Mouse (Mus musculus) G1E (cell line): ENCODE results near the gene Tmem52b. TPM values are rescaled to one million over a fixed set of nuclear protein-coding genes. Genes with fewer than 3 reads are reported as not detected.

ENCODE experiments used
- ATAC-seq: 2 replicates; pipeline ENCODE4 v1.8.0; 2016; ENCODE audit warnings: mild to moderate bottlenecking; ENCODE audit not compliant: insufficient number of reproducible peaks, poor library complexity, low FRiP score, severe bottlenecking; ENCODE audit errors: extremely low read depth
- DNase-seq: peaks from one replicate; pipeline ENCODE4 v3.0.0; 2012; ENCODE audit warnings: low spot score
- H3K27me3 ChIP-seq: 2 replicates; pipeline ENCODE4 v1.6.1; 2012; ENCODE audit warnings: mild to moderate bottlenecking, low read length, inconsistent platforms; ENCODE audit not compliant: insufficient read depth
- H3K36me3 ChIP-seq: replicated peaks from 2 replicates; pipeline ENCODE3; 2012; ENCODE audit warnings: mild to moderate bottlenecking, inconsistent platforms
- H3K4me1 ChIP-seq: 2 replicates; pipeline ENCODE4 v1.6.1; 2012; ENCODE audit warnings: low read depth, low read length, inconsistent platforms, mixed read lengths; ENCODE audit not compliant: insufficient read depth
- H3K4me3 ChIP-seq: 2 replicates; pipeline ENCODE4 v1.5.1; 2012; ENCODE audit warnings: low read depth, mild to moderate bottlenecking, inconsistent platforms, low read length, moderate library complexity, mixed read lengths
- H3K9me3 ChIP-seq: replicated peaks from 2 replicates; pipeline ENCODE4 v1.6.1; 2012; ENCODE audit warnings: inconsistent platforms
- CTCF ChIP-seq: IDR thresholded peaks from 2 replicates; pipeline ENCODE4 v1.5.1; 2012; ENCODE audit warnings: low read depth, low read length, inconsistent platforms, mixed read lengths
- GATA1 ChIP-seq: IDR thresholded peaks from 2 replicates; pipeline ENCODE4 v1.6.1; 2012; ENCODE audit warnings: borderline replicate concordance, low read length, inconsistent platforms, mixed read lengths
- GATA2 ChIP-seq: IDR thresholded peaks from 2 replicates; pipeline ENCODE4 v1.6.1; 2012; ENCODE audit warnings: low read depth, low read length, inconsistent platforms, borderline replicate concordance
- POLR2AphosphoS5 ChIP-seq: IDR thresholded peaks from 2 replicates; pipeline ENCODE4 v1.6.1; 2012; ENCODE audit warnings: low read depth, low read length, inconsistent platforms; ENCODE audit not compliant: insufficient replicate concordance
- TAL1 ChIP-seq: conservative IDR thresholded peaks from 2 replicates; pipeline ENCODE4 v1.6.1; 2012; ENCODE audit warnings: low read depth, low read length, inconsistent platforms, mixed read lengths
- polyA plus RNA-seq: library from polyadenylated mRNA; stranded (reverse); fragments of >175 nt; gene quantifications from 2 replicates; pipeline ENCODE4 v1.2.3, GENCODE M21; 2012
- total RNA-seq, 2 experiments: library from RNA; stranded (forward) in 1 of 2; stranded (reverse) in 1 of 2; fragments of 200-1000 nt in 1 of 2; fragments of >200 nt in 1 of 2; fragmentation: Nextera tagmentation in 1 of 2; gene quantifications; 2 replicates each; pipeline ENCODE4 v1.2.3; 2014 to 2017

The Tmem52b gene
- total and polyA plus RNA-seq, 3 experiments, result 0.05 TPM; not detected in 2

GRCm38 (mm10) chr6:129548009-129548408 is 35.7 kb downstream of the Tmem52b start:
- TF ChIP-seq POLR2AphosphoS5 (no peak), GATA1 (no peak), GATA2 (no peak), TAL1 (no peak), CTCF (no peak)
- no peak for DNase-seq
- peaks cover 3% of the 10 kb centered on the region; the same call in 1 of the 2 replicates for H3K27me3 ChIP-seq
- no peak for ATAC-seq
- no peak overlapping the region for H3K4me3 ChIP-seq
- peaks cover 13% of the 10 kb centered on the region for H3K36me3 ChIP-seq
- H3K9me3 ChIP-seq, result no peaks in the 10 kb centered on the region
- peaks cover 6% of the 10 kb centered on the region; the same call in 1 of the 2 replicates for H3K4me1 ChIP-seq

GRCm38 (mm10) chr6:129557298-129558023 is 45.1 kb downstream of the Tmem52b start:
- DNase-seq (no peak), ATAC-seq (no peak)
- H3K4me1 ChIP-seq, result no peaks in the 10 kb centered on the region
- H3K27me3 ChIP-seq, result peaks cover 13% of the 10 kb centered on the region; the same call in 1 of the 2 replicates
- no peak overlapping the region for H3K4me3 ChIP-seq
- no peak for TF ChIP-seq TAL1
- H3K36me3 ChIP-seq, result no peaks in the 10 kb centered on the region
- H3K9me3 ChIP-seq, result no peaks in the 10 kb centered on the region

GRCm38 (mm10) chr6:129558946-129559640 is 46.7 kb downstream of the Tmem52b start:
- no peaks in the 10 kb centered on the region for H3K4me1 ChIP-seq
- ATAC-seq, result peak; percentile 93
- no peaks in the 10 kb centered on the region for H3K36me3 ChIP-seq
- H3K27me3 ChIP-seq, result peaks cover 11% of the 10 kb centered on the region
- TF ChIP-seq POLR2AphosphoS5, result no peak
- no peak for TF ChIP-seq GATA2
- no peak for TF ChIP-seq GATA1
- TF ChIP-seq CTCF, result peak; percentile 47; the same call in 1 of the 2 replicates
- no peak for TF ChIP-seq TAL1
- H3K9me3 ChIP-seq, result no peaks in the 10 kb centered on the region
- peak; percentile 15 for DNase-seq
- H3K4me3 ChIP-seq, result no peak overlapping the region

GRCm38 (mm10) chr6:129559641-129560027 is 47.3 kb downstream of the Tmem52b start:
- no peak for ATAC-seq
- no peak for TF ChIP-seq TAL1
- Histone ChIP-seq H3K4me1 (no peaks in the 10 kb centered on the region), H3K27me3 (peaks cover 11% of the 10 kb centered on the region), H3K4me3 (no peak overlapping the region), H3K36me3 (no peaks in the 10 kb centered on the region), H3K9me3 (no peaks in the 10 kb centered on the region)
- DNase-seq, result no peak

GRCm38 (mm10) chr6:129565257-129565656 is 52.9 kb downstream of the Tmem52b start:
- ATAC-seq (no peak), DNase-seq (no peak)
- TF ChIP-seq TAL1 (no peak), POLR2AphosphoS5 (no peak)
- Histone ChIP-seq H3K4me3 (no peak overlapping the region), H3K36me3 (no peaks in the 10 kb centered on the region), H3K4me1 (no peaks in the 10 kb centered on the region), H3K27me3 (peaks cover 4% of the 10 kb centered on the region), H3K9me3 (no peaks in the 10 kb centered on the region)

Other genes starting within 250 kb of the Tmem52b start
- not detected in 2 replicates for gene Cd69, start 237.1 kb upstream of the Tmem52b start, total RNA-seq (2014; fragmentation: Nextera tagmentation)
- gene Cd69, start 237.1 kb upstream of the Tmem52b start, total RNA-seq (2017), result 0.12 TPM in 1 of 2 replicates, not detected in the other
- gene Cd69, start 237.1 kb upstream of the Tmem52b start, polyA plus RNA-seq, result not detected in 2 replicates
- not detected in 2 replicates for gene 4922502D21Rik, start 180.8 kb upstream of the Tmem52b start, total RNA-seq (2014; fragmentation: Nextera tagmentation)
- gene 4922502D21Rik, start 180.8 kb upstream of the Tmem52b start, total RNA-seq (2017), result not detected in 2 replicates
- not detected in 2 replicates for gene 4922502D21Rik, start 180.8 kb upstream of the Tmem52b start, polyA plus RNA-seq
- gene Clec12a, start 169.9 kb upstream of the Tmem52b start, total RNA-seq (2014; fragmentation: Nextera tagmentation), result not detected in 2 replicates
- gene Clec12a, start 169.9 kb upstream of the Tmem52b start, total RNA-seq (2017), result 0.11 and 0.17 TPM in 2 replicates
- not detected in 2 replicates for gene Clec12a, start 169.9 kb upstream of the Tmem52b start, polyA plus RNA-seq
- not detected in 2 replicates for gene Clec12b, start 126.7 kb upstream of the Tmem52b start, total RNA-seq (2014; fragmentation: Nextera tagmentation)
- gene Clec12b, start 126.7 kb upstream of the Tmem52b start, total RNA-seq (2017), result 0.11 TPM in 1 of 2 replicates, not detected in the other
- not detected in 2 replicates for gene Clec12b, start 126.7 kb upstream of the Tmem52b start, polyA plus RNA-seq
- gene Clec1b, start 115.3 kb upstream of the Tmem52b start, total RNA-seq (2014; fragmentation: Nextera tagmentation), result not detected in 2 replicates
- 0.22 TPM in 1 of 2 replicates, not detected in the other for gene Clec1b, start 115.3 kb upstream of the Tmem52b start, total RNA-seq (2017)
- not detected in 2 replicates for gene Clec1b, start 115.3 kb upstream of the Tmem52b start, polyA plus RNA-seq
- gene Clec9a, start 103.7 kb upstream of the Tmem52b start, total RNA-seq (2014; fragmentation: Nextera tagmentation), result not detected in 2 replicates
- 0.06 and 0.11 TPM in 2 replicates for gene Clec9a, start 103.7 kb upstream of the Tmem52b start, total RNA-seq (2017)
- not detected in 2 replicates for gene Clec9a, start 103.7 kb upstream of the Tmem52b start, polyA plus RNA-seq
- not detected in 2 replicates for gene Clec1a, start 60.6 kb upstream of the Tmem52b start, total RNA-seq (2014; fragmentation: Nextera tagmentation)
- gene Clec1a, start 60.6 kb upstream of the Tmem52b start, total RNA-seq (2017), result under 0.01 and 0.05 TPM in 2 replicates
- gene Clec1a, start 60.6 kb upstream of the Tmem52b start, polyA plus RNA-seq, result not detected in 2 replicates
- gene Olr1, start 5.4 kb upstream of the Tmem52b start, total RNA-seq (2014; fragmentation: Nextera tagmentation), result not detected in 2 replicates
- gene Olr1, start 5.4 kb upstream of the Tmem52b start, total RNA-seq (2017), result 0.58 and 1.4 TPM in 2 replicates
- not detected in 2 replicates for gene Olr1, start 5.4 kb upstream of the Tmem52b start, polyA plus RNA-seq
- gene Gabarapl1, start 20.6 kb downstream of the Tmem52b start, total RNA-seq (2014; fragmentation: Nextera tagmentation), result 13.0 and 17.6 TPM in 2 replicates
- 51.7 and 67.0 TPM in 2 replicates for gene Gabarapl1, start 20.6 kb downstream of the Tmem52b start, total RNA-seq (2017)
- 51.5 and 55.4 TPM in 2 replicates for gene Gabarapl1, start 20.6 kb downstream of the Tmem52b start, polyA plus RNA-seq
- gene Klre1, start 65.3 kb downstream of the Tmem52b start, total RNA-seq (2014; fragmentation: Nextera tagmentation), result not detected in 2 replicates
- gene Klre1, start 65.3 kb downstream of the Tmem52b start, total RNA-seq (2017), result 0.12 and 0.16 TPM in 2 replicates
- not detected in 2 replicates for gene Klre1, start 65.3 kb downstream of the Tmem52b start, polyA plus RNA-seq
- not detected in 2 replicates for gene Klrd1, start 79.2 kb downstream of the Tmem52b start, total RNA-seq (2014; fragmentation: Nextera tagmentation)
- gene Klrd1, start 79.2 kb downstream of the Tmem52b start, total RNA-seq (2017), result not detected in 2 replicates
- gene Klrd1, start 79.2 kb downstream of the Tmem52b start, polyA plus RNA-seq, result not detected in 2 replicates
- not detected in 2 replicates for gene Klrk1, start 111.3 kb downstream of the Tmem52b start, total RNA-seq (2014; fragmentation: Nextera tagmentation)
- 0.12 and 0.38 TPM in 2 replicates for gene Klrk1, start 111.3 kb downstream of the Tmem52b start, total RNA-seq (2017)
- gene Klrk1, start 111.3 kb downstream of the Tmem52b start, polyA plus RNA-seq, result not detected in 2 replicates
- gene Klrc3, start 130.8 kb downstream of the Tmem52b start, total RNA-seq (2014; fragmentation: Nextera tagmentation), result not detected in 2 replicates
- gene Klrc3, start 130.8 kb downstream of the Tmem52b start, total RNA-seq (2017), result 0.27 TPM in 1 of 2 replicates, not detected in the other
- gene Klrc3, start 130.8 kb downstream of the Tmem52b start, polyA plus RNA-seq, result not detected in 2 replicates
- not detected in 2 replicates for gene Klrc2, start 148.1 kb downstream of the Tmem52b start, total RNA-seq (2014; fragmentation: Nextera tagmentation)
- gene Klrc2, start 148.1 kb downstream of the Tmem52b start, total RNA-seq (2017), result 0.11 and 0.29 TPM in 2 replicates
- gene Klrc2, start 148.1 kb downstream of the Tmem52b start, polyA plus RNA-seq, result not detected in 2 replicates
- not detected in 2 replicates for gene Klrc1, start 166.4 kb downstream of the Tmem52b start, total RNA-seq (2014; fragmentation: Nextera tagmentation)
- gene Klrc1, start 166.4 kb downstream of the Tmem52b start, total RNA-seq (2017), result not detected in 2 replicates
- gene Klrc1, start 166.4 kb downstream of the Tmem52b start, polyA plus RNA-seq, result not detected in 2 replicates
- not detected in 2 replicates for gene Klri1, start 204.6 kb downstream of the Tmem52b start, total RNA-seq (2014; fragmentation: Nextera tagmentation)
- gene Klri1, start 204.6 kb downstream of the Tmem52b start, total RNA-seq (2017), result not detected in 2 replicates
- gene Klri1, start 204.6 kb downstream of the Tmem52b start, polyA plus RNA-seq, result not detected in 2 replicates
- not detected in 2 replicates for gene Klri2, start 227.9 kb downstream of the Tmem52b start, total RNA-seq (2014; fragmentation: Nextera tagmentation)
- 0.06 and 0.16 TPM in 2 replicates for gene Klri2, start 227.9 kb downstream of the Tmem52b start, total RNA-seq (2017)
- not detected in 2 replicates for gene Klri2, start 227.9 kb downstream of the Tmem52b start, polyA plus RNA-seq